Mouse (Mus musculus) limb, embryonic 13.5 days (tissue): ENCODE data around the gene Tapt1. TPM values are rescaled to one million over a fixed set of nuclear protein-coding genes. Genes with fewer than 3 reads are reported as not detected.

Experiments used
- ATAC-seq: fragments of 200-750 bp; cut with Nextera tagmentation; 2 replicates; pipeline ENCODE4 v1.8.0; 2017; ENCODE audit warnings: low read depth, moderate number of reproducible peaks, moderate TSS enrichment; ENCODE audit not compliant: low FRiP score
- H3K27ac ChIP-seq: fragments of 300-500 bp; sonication (generic); 2 replicates; pipeline ENCODE4 v1.5.1; 2015; ENCODE audit warnings: inconsistent platforms, mild to moderate bottlenecking, moderate library complexity
- H3K27me3 ChIP-seq: fragments of 300-500 bp; sonication (generic); 2 replicates; pipeline ENCODE4 v1.6.1; 2015; ENCODE audit warnings: mild to moderate bottlenecking, inconsistent platforms
- H3K36me3 ChIP-seq: fragments of 300-500 bp; sonication (generic); 2 replicates; pipeline ENCODE4 v1.6.1; 2015; ENCODE audit warnings: inconsistent platforms, mild to moderate bottlenecking, moderate library complexity
- H3K4me1 ChIP-seq: fragments of 300-500 bp; sonication (generic); 2 replicates; pipeline ENCODE4 v1.6.1; 2015; ENCODE audit warnings: inconsistent platforms
- H3K4me2 ChIP-seq: fragments of 300-500 bp; sonication (generic); replicated peaks from 2 replicates; pipeline ENCODE4 v1.6.1; 2015; ENCODE audit warnings: inconsistent platforms, mild to moderate bottlenecking, moderate library complexity
- H3K4me3 ChIP-seq: fragments of 300-500 bp; sonication (generic); 2 replicates; pipeline ENCODE4 v1.5.1; 2015; ENCODE audit warnings: moderate library complexity, mild to moderate bottlenecking, inconsistent platforms
- H3K9ac ChIP-seq: fragments of 300-500 bp; sonication (generic); 2 replicates; pipeline ENCODE4 v1.6.1; 2015; ENCODE audit warnings: mild to moderate bottlenecking, inconsistent platforms
- H3K9me3 ChIP-seq: fragments of 300-500 bp; sonication (generic); 2 replicates; pipeline ENCODE4 v1.6.1; 2016; ENCODE audit warnings: inconsistent platforms
- WGBS: fragments of 180-500 bp; shearing (Covaris S2); methylation state at CpG from one replicate; pipeline ENCODE4 v1.1.7; 2015; 5-methylcytosine and 5-hydroxymethylcytosine counted together
- polyA plus RNA-seq: library from polyadenylated mRNA; unstranded; fragments of >200 nt; fragmentation: Nextera tagmentation; extraction: Ambion mirVana; gene quantifications from 2 replicates; pipeline ENCODE4 v1.2.1, GENCODE M21; 2015

Tapt1 gene
- polyA plus RNA-seq, 1 experiment from 2014 or later: 33.4 TPM

- Histone ChIP-seq H3K4me1 (peaks cover 26% of the 10 kb centered on the region), H3K36me3 (no peaks in the 10 kb centered on the region), H3K4me3 (no peak overlapping the region), H3K9me3 (no peaks in the 10 kb centered on the region), H3K27me3 (no peaks in the 10 kb centered on the region), H3K27ac (no peak overlapping the region), H3K9ac (no peak overlapping the region), H3K4me2 (no peak overlapping the region)
- no peak for ATAC-seq
- 71% methylated on average over 1 of the region's 1 CpGs for WGBS
Observed at GRCm38 (mm10) chr5:44228323-44228722, 1.9 kb upstream of the Tapt1 start.

DNA sequence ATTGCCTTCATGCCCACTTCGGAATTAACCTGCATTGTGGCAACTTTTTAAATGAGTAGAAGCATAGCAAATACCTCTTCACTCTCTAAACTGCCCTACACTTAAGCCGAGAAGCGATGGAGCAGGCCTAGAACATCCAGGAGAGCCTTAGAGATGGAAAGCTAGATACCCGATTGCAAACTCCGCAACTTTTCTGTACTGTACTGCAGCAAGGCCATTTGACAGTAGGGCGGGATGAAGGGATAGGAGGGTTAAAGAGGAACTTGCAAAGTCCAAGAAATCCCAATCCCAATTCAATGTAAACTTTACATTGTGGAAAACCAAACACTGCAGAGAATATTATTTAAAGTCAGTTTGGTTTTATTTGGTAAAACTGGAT, 1.0 kb upstream of the Tapt1 start:
- Histone ChIP-seq H3K9ac (peak overlapping the region; percentile 97), H3K9me3 (no peaks in the 10 kb centered on the region), H3K4me3 (peak overlapping the region; percentile 89), H3K4me2 (peak overlapping the region; percentile 81), H3K4me1 (peaks cover 26% of the 10 kb centered on the region), H3K27ac (peak overlapping the region; percentile 89; the same call in 1 of the 2 replicates), H3K27me3 (no peaks in the 10 kb centered on the region), H3K36me3 (no peaks in the 10 kb centered on the region)
- no peak for ATAC-seq
- WGBS: 8% methylated on average over 6 of the region's 6 CpGs

DNA sequence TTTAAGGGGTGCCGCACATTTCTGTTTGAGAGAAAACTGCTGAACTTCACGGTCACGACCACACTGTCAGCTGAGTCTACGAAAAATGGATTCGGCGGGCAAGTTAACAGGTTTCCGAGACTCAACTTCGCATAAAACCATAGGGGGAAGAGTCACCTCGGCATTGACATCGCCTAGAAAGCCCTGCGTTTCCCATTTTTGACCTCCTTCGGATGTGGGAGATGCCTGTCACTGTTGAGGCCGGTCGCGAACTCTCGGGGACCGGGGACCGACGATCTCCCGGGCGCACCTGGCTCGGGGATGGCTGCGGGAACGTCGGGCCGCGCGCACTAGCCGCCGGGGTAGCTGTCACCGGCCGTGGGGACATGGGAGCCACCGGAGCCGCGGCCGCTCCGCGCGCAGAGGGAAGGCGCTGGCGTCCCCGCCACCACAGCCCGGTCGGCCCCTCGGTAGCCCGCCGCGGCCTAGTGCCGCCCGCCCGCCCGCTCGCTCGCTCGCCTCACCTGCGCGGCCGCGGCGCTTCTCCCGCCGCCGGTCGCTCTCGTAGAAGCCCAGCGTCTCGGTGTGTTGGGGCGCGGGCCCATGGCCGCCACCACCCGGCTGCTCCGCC, 410 bp downstream of the Tapt1 start:
- ATAC-seq: peak; percentile 76
- Histone ChIP-seq H3K36me3 (no peaks in the 10 kb centered on the region), H3K9ac (peak overlapping the region; percentile 97), H3K4me3 (peak overlapping the region; percentile 89), H3K4me2 (peak overlapping the region; percentile 73), H3K9me3 (no peaks in the 10 kb centered on the region), H3K27ac (peak overlapping the region; percentile 89), H3K27me3 (no peaks in the 10 kb centered on the region), H3K4me1 (peaks cover 29% of the 10 kb centered on the region)
- under 1% methylated on average over 65 of the region's 72 CpGs for WGBS

GRCm38 (mm10) chr5:44224916-44225600, 1.4 kb downstream of the Tapt1 start:
- Histone ChIP-seq H3K36me3 (no peaks in the 10 kb centered on the region), H3K9ac (peak overlapping the region; percentile 97; the same call in 1 of the 2 replicates), H3K9me3 (no peaks in the 10 kb centered on the region), H3K4me2 (peak overlapping the region; percentile 73), H3K4me3 (peak overlapping the region; percentile 89), H3K4me1 (peaks cover 29% of the 10 kb centered on the region), H3K27ac (no peak overlapping the region), H3K27me3 (no peaks in the 10 kb centered on the region)
- 83% methylated on average over 4 of the region's 4 CpGs for WGBS
- no peak for ATAC-seq

- WGBS: 29% methylated on average over 6 of the region's 6 CpGs
- H3K27me3 ChIP-seq: no peaks in the 10 kb centered on the region
- H3K27ac ChIP-seq: no peak overlapping the region
- H3K9me3 ChIP-seq: no peaks in the 10 kb centered on the region
- H3K9ac ChIP-seq: peak overlapping the region; percentile 27; the same call in 1 of the 2 replicates
- H3K4me2 ChIP-seq: peak overlapping the region; percentile 73
- H3K36me3 ChIP-seq: no peaks in the 10 kb centered on the region
- H3K4me3 ChIP-seq: no peak overlapping the region
- no peak for ATAC-seq
- H3K4me1 ChIP-seq: peaks cover 29% of the 10 kb centered on the region
Observed at GRCm38 (mm10) chr5:44224251-44224650, 2.2 kb downstream of the Tapt1 start.

DNA sequence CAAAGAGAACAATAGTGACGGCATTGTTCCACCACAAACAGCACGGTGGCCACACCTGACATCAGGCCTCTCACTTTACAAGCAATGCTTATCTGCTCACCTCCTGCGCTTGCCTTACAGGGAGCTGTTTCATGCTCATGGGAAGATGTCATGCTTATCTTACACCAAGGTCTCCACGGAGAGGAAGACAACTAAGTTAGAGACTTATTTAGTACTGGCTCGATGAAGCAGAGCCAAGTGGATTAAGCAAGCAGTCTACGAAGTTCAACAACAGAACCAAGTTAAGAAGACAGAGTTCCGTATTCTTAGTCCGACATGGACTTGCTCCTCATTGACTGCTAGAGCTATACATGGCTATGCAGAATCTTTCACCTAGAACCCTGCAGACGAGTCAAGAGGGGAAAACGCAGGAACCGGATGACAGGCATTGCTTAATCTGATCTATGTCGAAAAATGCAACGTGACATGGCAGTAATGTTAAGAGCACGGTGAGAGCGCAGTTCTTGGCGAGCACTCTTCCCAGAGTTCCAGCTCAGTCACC, 3.0 kb downstream of the Tapt1 start:
- no peak overlapping the region for H3K4me2 ChIP-seq
- 93% methylated on average over 16 of the region's 16 CpGs for WGBS
- H3K4me3 ChIP-seq: no peak overlapping the region
- H3K9ac ChIP-seq: no peak overlapping the region
- peaks cover 26% of the 10 kb centered on the region for H3K4me1 ChIP-seq
- no peaks in the 10 kb centered on the region for H3K36me3 ChIP-seq
- no peak for ATAC-seq
- H3K27me3 ChIP-seq: no peaks in the 10 kb centered on the region
- no peaks in the 10 kb centered on the region for H3K9me3 ChIP-seq
- H3K27ac ChIP-seq: no peak overlapping the region

DNA sequence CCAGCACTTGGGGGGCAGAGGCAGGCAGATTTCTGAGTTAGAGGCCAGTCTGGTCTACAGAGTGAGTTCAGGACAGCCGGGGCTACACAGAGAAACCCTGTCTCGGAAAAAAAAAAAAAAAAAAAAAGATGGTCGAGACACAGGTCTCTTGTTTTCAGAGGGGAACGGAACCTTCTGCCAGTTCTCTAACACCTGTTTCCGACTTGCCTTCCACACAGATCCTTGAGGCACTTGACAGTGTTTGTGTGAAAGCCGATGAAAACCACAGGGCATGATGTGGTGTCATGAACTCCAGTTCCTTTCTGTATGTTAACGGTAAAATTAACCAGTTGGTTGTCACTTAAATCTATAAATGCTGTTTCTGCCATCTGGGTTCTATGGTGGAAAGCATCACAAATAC, 6.0 kb downstream of the Tapt1 start:
- no peaks in the 10 kb centered on the region for H3K27me3 ChIP-seq
- H3K9ac ChIP-seq: no peak overlapping the region
- no peak overlapping the region for H3K4me3 ChIP-seq
- H3K4me1 ChIP-seq: peaks cover 33% of the 10 kb centered on the region
- WGBS: 72% methylated on average over 7 of the region's 7 CpGs
- no peak overlapping the region for H3K27ac ChIP-seq
- ATAC-seq: no peak
- H3K4me2 ChIP-seq: no peak overlapping the region
- H3K9me3 ChIP-seq: no peaks in the 10 kb centered on the region
- H3K36me3 ChIP-seq: peaks cover 4% of the 10 kb centered on the region; the same call in 1 of the 2 replicates

GRCm38 (mm10) chr5:44219871-44220270, 6.6 kb downstream of the Tapt1 start:
- peaks cover 27% of the 10 kb centered on the region for H3K4me1 ChIP-seq
- no peak overlapping the region for H3K9ac ChIP-seq
- no peak for ATAC-seq
- no peaks in the 10 kb centered on the region for H3K9me3 ChIP-seq
- H3K27ac ChIP-seq: no peak overlapping the region
- H3K4me3 ChIP-seq: no peak overlapping the region
- H3K27me3 ChIP-seq: no peaks in the 10 kb centered on the region
- no peak overlapping the region for H3K4me2 ChIP-seq
- WGBS: 47% methylated on average over 4 of the region's 4 CpGs
- H3K36me3 ChIP-seq: peaks cover 9% of the 10 kb centered on the region; the same call in 1 of the 2 replicates

DNA sequence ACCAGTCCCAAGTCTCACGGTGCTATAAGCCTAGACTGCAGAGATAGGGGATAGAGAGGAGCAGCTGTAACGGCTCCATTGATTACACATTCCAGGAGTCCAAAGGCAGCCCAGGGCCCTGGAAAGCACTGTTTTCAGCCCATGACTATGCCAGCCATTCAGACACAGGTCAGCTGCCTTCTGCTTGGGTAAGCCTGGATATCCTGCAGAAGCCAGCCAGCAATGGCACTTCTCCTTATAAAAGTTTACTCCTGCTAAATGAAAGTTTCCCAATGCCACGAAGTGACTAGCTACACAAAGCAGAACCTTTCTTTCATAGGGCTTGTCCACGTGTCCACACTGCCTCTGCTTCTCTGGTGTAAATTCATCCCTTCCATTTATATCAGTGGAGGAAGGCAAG, 7.9 kb downstream of the Tapt1 start:
- no peak for ATAC-seq
- Histone ChIP-seq H3K27me3 (no peaks in the 10 kb centered on the region), H3K4me3 (no peak overlapping the region), H3K36me3 (peaks cover 11% of the 10 kb centered on the region; the same call in 1 of the 2 replicates), H3K27ac (no peak overlapping the region), H3K9me3 (no peaks in the 10 kb centered on the region), H3K4me1 (peaks cover 18% of the 10 kb centered on the region), H3K9ac (no peak overlapping the region), H3K4me2 (no peak overlapping the region)
- 73% methylated on average over 4 of the region's 4 CpGs for WGBS

GRCm38 (mm10) chr5:44217685-44218041, 8.8 kb downstream of the Tapt1 start:
- no peaks in the 10 kb centered on the region for H3K9me3 ChIP-seq
- WGBS: 43% methylated on average over 5 of the region's 5 CpGs
- ATAC-seq: no peak
- H3K4me3 ChIP-seq: no peak overlapping the region
- no peaks in the 10 kb centered on the region for H3K27me3 ChIP-seq
- H3K4me1 ChIP-seq: peaks cover 18% of the 10 kb centered on the region
- H3K36me3 ChIP-seq: peaks cover 11% of the 10 kb centered on the region; the same call in 1 of the 2 replicates
- no peak overlapping the region for H3K27ac ChIP-seq
- H3K9ac ChIP-seq: no peak overlapping the region
- peak overlapping the region; percentile 27; the same call in 1 of the 2 replicates for H3K4me2 ChIP-seq

GRCm38 (mm10) chr5:44217041-44217684, 9.3 kb downstream of the Tapt1 start:
- peak overlapping the region; percentile 27 for H3K4me2 ChIP-seq

DNA sequence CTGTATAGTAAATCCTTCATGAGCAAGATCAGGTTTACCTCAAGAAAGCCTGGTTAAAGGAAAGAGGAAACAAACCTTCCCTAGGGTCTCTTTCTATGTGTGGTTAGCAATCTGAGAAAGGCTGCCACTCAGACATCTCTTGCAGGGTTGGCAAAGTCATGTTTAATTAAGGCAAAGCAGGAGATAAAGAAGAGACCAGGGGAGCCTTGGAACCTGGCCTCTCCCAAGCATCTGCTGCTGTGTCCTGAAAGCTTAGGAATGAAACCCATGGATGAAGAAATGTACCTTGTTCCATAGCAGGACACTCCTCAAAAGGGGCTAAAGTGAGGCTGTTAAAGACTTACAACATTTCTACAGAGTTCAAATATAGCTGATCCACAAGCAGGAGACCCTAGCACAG, 11.3 kb downstream of the Tapt1 start:
- peaks cover 25% of the 10 kb centered on the region; the same call in 1 of the 2 replicates for H3K36me3 ChIP-seq
- no peak for ATAC-seq
- H3K27ac ChIP-seq: no peak overlapping the region

More at GRCm38 (mm10) chr5:44217041-44217684, 9.3 kb downstream of the Tapt1 start:
- Histone ChIP-seq H3K9ac (no peak overlapping the region), H3K27ac (peak overlapping the region; percentile 48; the same call in 1 of the 2 replicates), H3K4me3 (no peak overlapping the region), H3K27me3 (no peaks in the 10 kb centered on the region), H3K4me1 (peaks cover 18% of the 10 kb centered on the region), H3K9me3 (no peaks in the 10 kb centered on the region), H3K36me3 (peaks cover 14% of the 10 kb centered on the region; the same call in 1 of the 2 replicates)
- WGBS: 57% methylated on average over 8 of the region's 8 CpGs
- peak; percentile 57 for ATAC-seq

More for the DNA sequence above, 11.3 kb downstream of the Tapt1 start:
- no peak overlapping the region for H3K4me2 ChIP-seq
- no peak overlapping the region for H3K9ac ChIP-seq
- no peaks in the 10 kb centered on the region for H3K9me3 ChIP-seq
- H3K4me3 ChIP-seq: no peak overlapping the region
- H3K27me3 ChIP-seq: no peaks in the 10 kb centered on the region
- H3K4me1 ChIP-seq: peaks cover 15% of the 10 kb centered on the region
